Mouse (Mus musculus) kidney, embryonic 14.5 days (tissue): ENCODE data around the gene Rnf213. TPM values are rescaled to one million over a fixed set of nuclear protein-coding genes. Genes with fewer than 3 reads are reported as not detected.
A peak's percentile ranks its signal among the peaks of the same experiment; 100 is the strongest.
"Not testable (repeated sequence)": the region's sequence is repeated elsewhere in the genome, so short reads cannot be mapped to it uniquely, and the experiment has no call there.

Experiments
- ATAC-seq: fragments of 200-750 bp; cut with Nextera tagmentation; 2 replicates; pipeline ENCODE4 v1.8.0; 2017; ENCODE audit warnings: moderate number of reproducible peaks, mild to moderate bottlenecking, moderate TSS enrichment, moderate library complexity; ENCODE audit not compliant: low FRiP score, low TSS enrichment
- H3K27ac ChIP-seq: fragments of 300-500 bp; sonication (generic); 2 replicates; pipeline ENCODE4 v1.5.1; 2014; ENCODE audit warnings: low read depth, mild to moderate bottlenecking, low read length, moderate library complexity, mixed read lengths
- H3K27me3 ChIP-seq: fragments of 300-500 bp; sonication (generic); 2 replicates; pipeline ENCODE4 v1.6.1; 2014; ENCODE audit warnings: mild to moderate bottlenecking, low read length; ENCODE audit not compliant: control insufficient read depth, insufficient read depth
- H3K36me3 ChIP-seq: fragments of 300-500 bp; sonication (generic); 2 replicates; pipeline ENCODE4 v1.6.1; 2014; ENCODE audit warnings: low read length, mixed read lengths; ENCODE audit not compliant: control insufficient read depth, insufficient read depth
- H3K4me1 ChIP-seq: fragments of 300-500 bp; sonication (generic); 2 replicates; pipeline ENCODE4 v1.6.1; 2014; ENCODE audit warnings: low read length, mixed read lengths; ENCODE audit not compliant: control insufficient read depth, insufficient read depth
- H3K4me2 ChIP-seq: fragments of 300-500 bp; sonication (generic); replicated peaks from 2 replicates; pipeline ENCODE4 v1.6.1; 2014; ENCODE audit warnings: low read depth, mild to moderate bottlenecking, low read length
- H3K4me3 ChIP-seq: fragments of 300-500 bp; sonication (generic); 2 replicates; pipeline ENCODE4 v1.5.1; 2014; ENCODE audit warnings: mild to moderate bottlenecking, low read length
- H3K9ac ChIP-seq: fragments of 300-500 bp; sonication (generic); 2 replicates; pipeline ENCODE4 v1.6.1; 2014; ENCODE audit warnings: low read depth, mild to moderate bottlenecking, low read length, moderate library complexity
- H3K9me3 ChIP-seq: fragments of 300-500 bp; sonication (generic); 2 replicates; pipeline ENCODE4 v1.6.1; 2016; ENCODE audit warnings: low read length; ENCODE audit not compliant: control insufficient read depth
- WGBS: fragments of 180-500 bp; shearing (Covaris S2); extraction: QIAGEN DNeasy Blood & Tissue Kit; methylation state at CpG from one replicate; pipeline ENCODE4 v1.1.7; 2014; 5-methylcytosine and 5-hydroxymethylcytosine counted together
- polyA plus RNA-seq: library from polyadenylated mRNA; unstranded; fragments of >200 nt; fragmentation: Nextera tagmentation; extraction: Ambion mirVana; gene quantifications from 2 replicates; pipeline ENCODE4 v1.2.1, GENCODE M21; 2014

The Rnf213 gene
- polyA plus RNA-seq, 1 experiment from 2014 or later: 9.5 TPM

GRCm38 (mm10) chr11:119384904-119385303, 8.0 kb upstream of the Rnf213 start:
- H3K9me3 ChIP-seq: no peaks in the 10 kb centered on the region
- H3K4me1 ChIP-seq: no peaks in the 10 kb centered on the region
- 87% methylated on average over 4 of the region's 4 CpGs for WGBS

GRCm38 (mm10) chr11:119386306-119386705, 6.6 kb upstream of the Rnf213 start:
- WGBS: 88% methylated on average over 5 of the region's 5 CpGs

More at GRCm38 (mm10) chr11:119384904-119385303, 8.0 kb upstream of the Rnf213 start:
- Histone ChIP-seq H3K9ac (no peak overlapping the region), H3K4me3 (no peak overlapping the region), H3K27me3 (no peaks in the 10 kb centered on the region; the same call in none of the 2 replicates), H3K36me3 (no peaks in the 10 kb centered on the region; the same call in 1 of the 2 replicates), H3K4me2 (no peak overlapping the region), H3K27ac (no peak overlapping the region)
- ATAC-seq: no peak

GRCm38 (mm10) chr11:119387273-119387672, 5.6 kb upstream of the Rnf213 start:
- H3K27ac ChIP-seq: not testable (repeated sequence)

More at GRCm38 (mm10) chr11:119386306-119386705, 6.6 kb upstream of the Rnf213 start:
- H3K27me3 ChIP-seq: no peaks in the 10 kb centered on the region; the same call in none of the 2 replicates
- no peak overlapping the region for H3K9ac ChIP-seq
- no peak overlapping the region for H3K4me3 ChIP-seq
- H3K9me3 ChIP-seq: no peaks in the 10 kb centered on the region
- ATAC-seq: no peak
- H3K4me1 ChIP-seq: no peaks in the 10 kb centered on the region
- H3K27ac ChIP-seq: no peak overlapping the region
- no peaks in the 10 kb centered on the region for H3K36me3 ChIP-seq
- no peak overlapping the region for H3K4me2 ChIP-seq

DNA sequence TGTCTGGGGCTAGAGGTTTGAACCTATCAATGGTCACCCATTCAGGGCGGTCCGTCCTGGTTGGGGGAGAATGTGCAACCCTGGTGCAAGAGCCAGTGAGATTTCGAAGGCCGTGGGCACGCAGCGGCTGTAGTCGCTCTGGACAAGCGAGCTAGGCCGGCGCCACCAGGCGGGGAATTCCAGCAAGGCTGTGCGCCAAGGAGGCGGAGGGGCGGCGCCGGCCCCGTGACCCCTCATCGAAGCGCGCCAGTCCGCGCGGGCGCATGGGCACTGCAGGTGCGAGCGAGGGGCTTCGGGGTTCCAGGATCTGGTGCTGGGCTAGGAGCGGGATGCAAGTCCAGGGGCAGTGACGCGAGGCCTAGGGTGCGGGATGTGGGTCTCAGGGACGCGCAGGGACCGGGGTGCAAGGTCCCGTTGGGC, 3.0 kb upstream of the Rnf213 start:
- WGBS: 1% methylated on average over 35 of the region's 35 CpGs
- H3K9me3 ChIP-seq: no peaks in the 10 kb centered on the region
- peaks cover 10% of the 10 kb centered on the region for H3K27me3 ChIP-seq
- peak; percentile 58 for ATAC-seq
- H3K9ac ChIP-seq: peak overlapping the region; percentile 63
- H3K4me3 ChIP-seq: peak overlapping the region; percentile 68
- H3K4me1 ChIP-seq: peaks cover 7% of the 10 kb centered on the region
- H3K36me3 ChIP-seq: no peaks in the 10 kb centered on the region
- peak overlapping the region; percentile 59; the same call in 1 of the 2 replicates for H3K27ac ChIP-seq
- H3K4me2 ChIP-seq: peak overlapping the region; percentile 98

More at GRCm38 (mm10) chr11:119387273-119387672, 5.6 kb upstream of the Rnf213 start:
- not testable (repeated sequence) for H3K4me1 ChIP-seq, H3K4me2 ChIP-seq, H3K36me3 ChIP-seq, H3K4me3 ChIP-seq, H3K9ac ChIP-seq, H3K27me3 ChIP-seq, ATAC-seq, H3K9me3 ChIP-seq
- WGBS: 23% methylated on average over 3 of the region's 3 CpGs

DNA sequence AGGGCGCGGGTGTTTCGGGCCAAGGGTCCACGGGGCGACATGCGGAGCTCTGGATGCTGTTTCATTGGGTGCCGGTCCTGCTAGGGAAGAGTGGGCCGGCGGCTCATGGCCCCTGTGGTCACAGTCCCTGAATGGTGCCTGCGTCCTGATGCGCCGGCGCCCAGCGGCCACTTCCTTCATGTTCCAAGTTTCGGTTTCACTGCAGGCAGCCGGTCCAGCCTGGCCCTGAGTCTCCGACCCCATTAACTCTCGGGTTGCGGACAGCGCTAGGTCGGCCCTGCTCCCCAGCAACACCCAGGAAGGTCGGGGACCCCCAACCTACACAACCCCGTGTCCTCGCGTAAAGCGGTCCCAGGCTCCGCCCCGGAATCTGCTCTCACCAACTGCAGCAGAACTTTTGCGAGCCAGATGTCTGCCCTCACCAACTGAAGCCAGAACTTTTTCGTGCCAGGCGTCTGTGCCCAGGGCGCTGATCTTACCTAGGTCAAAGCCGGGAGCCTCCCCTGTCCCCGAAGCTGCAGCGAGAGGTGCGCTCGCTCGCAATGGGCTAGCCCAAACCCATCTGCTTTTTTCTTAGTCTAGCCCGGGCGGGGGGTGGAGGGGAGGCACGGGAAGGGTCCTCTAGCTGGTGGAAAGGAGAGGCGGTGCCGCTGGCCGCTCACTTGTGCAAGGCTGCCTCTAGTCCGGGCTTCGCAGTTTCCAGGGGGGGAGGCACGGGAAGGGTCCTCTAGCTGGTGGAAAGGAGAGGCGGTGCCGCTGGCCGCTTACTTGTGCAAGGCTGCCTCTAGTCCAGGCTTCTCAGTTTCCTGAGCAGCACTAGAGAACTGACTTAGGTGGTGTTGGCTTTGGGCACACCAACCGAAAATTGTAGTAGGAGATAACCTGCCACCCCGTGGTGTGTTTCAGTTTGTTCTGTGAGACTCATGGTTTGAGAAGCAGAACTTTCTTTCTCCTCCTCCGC, 2.3 kb upstream of the Rnf213 start:
- Histone ChIP-seq H3K9me3 (no peaks in the 10 kb centered on the region), H3K27ac (peak overlapping the region; percentile 59; the same call in 1 of the 2 replicates), H3K9ac (peak overlapping the region; percentile 63), H3K27me3 (peaks cover 10% of the 10 kb centered on the region), H3K4me2 (peak overlapping the region; percentile 98), H3K4me3 (peak overlapping the region; percentile 68), H3K4me1 (peaks cover 7% of the 10 kb centered on the region), H3K36me3 (no peaks in the 10 kb centered on the region)
- ATAC-seq: peak; percentile 41
- 2% methylated on average over 53 of the region's 53 CpGs for WGBS

GRCm38 (mm10) chr11:119391386-119392000, 1.4 kb upstream of the Rnf213 start:
- Histone ChIP-seq H3K9me3 (no peaks in the 10 kb centered on the region), H3K4me3 (no peak overlapping the region), H3K4me2 (no peak overlapping the region), H3K27me3 (peaks cover 15% of the 10 kb centered on the region), H3K27ac (no peak overlapping the region), H3K9ac (no peak overlapping the region), H3K4me1 (peaks cover 7% of the 10 kb centered on the region), H3K36me3 (no peaks in the 10 kb centered on the region)
- no peak for ATAC-seq
- 39% methylated on average over 7 of the region's 7 CpGs for WGBS

- H3K27ac ChIP-seq: no peak overlapping the region
- H3K9me3 ChIP-seq: no peaks in the 10 kb centered on the region
- H3K4me3 ChIP-seq: peak overlapping the region; percentile 57; the same call in 1 of the 2 replicates
- H3K27me3 ChIP-seq: peaks cover 15% of the 10 kb centered on the region
- H3K36me3 ChIP-seq: no peaks in the 10 kb centered on the region
- peak; percentile 25; the same call in 1 of the 2 replicates for ATAC-seq
- peak overlapping the region; percentile 88 for H3K4me2 ChIP-seq
- whole genome bisulfite sequencing: 11% methylated on average over 11 of the region's 12 CpGs
- peak overlapping the region; percentile 34; the same call in 1 of the 2 replicates for H3K9ac ChIP-seq
- H3K4me1 ChIP-seq: peaks cover 7% of the 10 kb centered on the region
These were observed 792 bp upstream of the Rnf213 start for GRCm38 (mm10) chr11:119392001-119392614.

DNA sequence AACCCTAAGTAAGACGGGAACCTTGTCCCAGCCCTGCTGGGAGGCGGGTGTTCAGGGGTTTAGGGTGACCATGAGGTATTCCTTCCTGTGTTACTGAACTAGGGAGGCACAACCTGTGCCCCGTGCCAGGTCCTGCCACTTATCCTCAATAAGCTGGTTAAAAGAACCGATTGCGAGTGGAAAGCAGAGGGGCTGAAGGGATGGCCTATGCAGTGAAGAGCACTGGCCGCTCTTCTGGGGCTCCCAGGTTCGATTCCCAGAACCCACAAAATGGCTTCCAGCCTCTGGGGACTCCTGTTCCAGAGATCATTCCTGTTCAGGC, 544 bp downstream of the Rnf213 start:
- no peak for ATAC-seq
- peaks cover 15% of the 10 kb centered on the region for H3K27me3 ChIP-seq
- no peaks in the 10 kb centered on the region for H3K36me3 ChIP-seq
- peak overlapping the region; percentile 55; the same call in 1 of the 2 replicates for H3K9ac ChIP-seq
- peak overlapping the region; percentile 57 for H3K4me3 ChIP-seq
- H3K4me2 ChIP-seq: peak overlapping the region; percentile 88
- no peaks in the 10 kb centered on the region for H3K9me3 ChIP-seq
- H3K27ac ChIP-seq: 0 out of 2 replicates have a peak overlapping the region, but pooled peaks have one; percentile 3
- 22% methylated on average over 7 of the region's 7 CpGs for WGBS
- H3K4me1 ChIP-seq: peaks cover 7% of the 10 kb centered on the region
